Mouse (Mus musculus): ENCODE measurements around the gene Rasl12. TPM values are rescaled to one million over a fixed set of nuclear protein-coding genes. Genes with fewer than 3 reads are reported as not detected.

The Rasl12 gene
- polyA plus RNA-seq, 1 experiment from 2014 or later: 8.7 TPM

DNA sequence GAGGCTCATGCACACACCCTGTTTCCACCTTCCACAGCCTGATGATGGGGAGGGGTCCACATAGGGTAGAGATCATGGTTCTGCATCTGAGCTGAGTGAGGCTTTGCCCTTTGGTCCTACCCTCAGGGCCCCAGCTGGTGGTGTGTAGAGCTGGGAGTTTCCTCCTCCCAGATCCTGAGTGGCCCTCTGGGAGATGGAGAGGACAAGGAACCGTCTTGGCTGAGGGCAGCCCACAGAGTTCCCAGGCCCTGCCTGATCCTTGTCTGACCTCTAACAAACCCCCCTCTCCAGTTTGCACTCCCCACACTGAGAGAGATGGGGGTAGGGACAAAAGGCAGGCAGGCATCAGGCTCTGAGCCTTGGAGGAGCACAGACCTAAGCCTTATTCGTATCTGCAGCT, 3.9 kb upstream of the Rasl12 start:
- no peak overlapping the region for H3K27ac ChIP-seq
- H3K4me2 ChIP-seq: no peak overlapping the region
- H3K4me1 ChIP-seq: peaks cover 20% of the 10 kb centered on the region
- no peaks in the 10 kb centered on the region for H3K36me3 ChIP-seq
- peaks cover 50% of the 10 kb centered on the region for H3K27me3 ChIP-seq
- no peaks in the 10 kb centered on the region; the same call in 1 of the 2 replicates for H3K9me3 ChIP-seq
- no peak overlapping the region for H3K9ac ChIP-seq
- 55% methylated on average over 2 of the region's 2 CpGs for WGBS
- no peak overlapping the region for H3K4me3 ChIP-seq
- ATAC-seq (ENCODE audit: insufficient number of reproducible peaks, insufficient read depth, low FRiP score, low TSS enrichment, low read depth): no peak

DNA sequence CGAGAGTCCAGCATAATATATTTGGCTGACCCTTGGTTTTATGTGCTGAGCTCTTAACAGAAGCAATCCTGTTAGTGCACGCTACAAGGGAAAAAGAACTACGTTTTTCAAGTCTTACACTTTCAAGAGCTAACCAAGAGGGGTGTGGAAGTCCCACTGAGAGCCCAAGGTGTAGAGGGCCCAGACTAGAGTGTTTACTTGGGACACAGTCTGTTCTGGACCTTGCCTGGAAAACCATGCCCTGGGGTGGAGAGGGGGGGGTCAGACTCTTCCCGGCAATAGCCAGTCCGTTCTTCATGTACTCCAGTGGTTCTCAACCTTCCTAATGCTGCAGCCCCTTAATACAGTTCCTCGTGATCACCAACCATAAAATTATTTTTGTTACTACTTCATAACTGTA, 1.6 kb downstream of the Rasl12 start:
- no peak for ATAC-seq (ENCODE audit: insufficient number of reproducible peaks, insufficient read depth, low FRiP score, low TSS enrichment, low read depth)
- Histone ChIP-seq H3K9ac (no peak overlapping the region), H3K4me3 (no peak overlapping the region), H3K4me1 (peaks cover 13% of the 10 kb centered on the region), H3K27ac (no peak overlapping the region), H3K36me3 (no peaks in the 10 kb centered on the region), H3K9me3 (no peaks in the 10 kb centered on the region), H3K4me2 (no peak overlapping the region), H3K27me3 (0 out of 2 replicates have a peak, but pooled peaks cover 6% of the 10 kb centered on the region)
- WGBS: 92% methylated on average over 6 of the region's 6 CpGs

DNA sequence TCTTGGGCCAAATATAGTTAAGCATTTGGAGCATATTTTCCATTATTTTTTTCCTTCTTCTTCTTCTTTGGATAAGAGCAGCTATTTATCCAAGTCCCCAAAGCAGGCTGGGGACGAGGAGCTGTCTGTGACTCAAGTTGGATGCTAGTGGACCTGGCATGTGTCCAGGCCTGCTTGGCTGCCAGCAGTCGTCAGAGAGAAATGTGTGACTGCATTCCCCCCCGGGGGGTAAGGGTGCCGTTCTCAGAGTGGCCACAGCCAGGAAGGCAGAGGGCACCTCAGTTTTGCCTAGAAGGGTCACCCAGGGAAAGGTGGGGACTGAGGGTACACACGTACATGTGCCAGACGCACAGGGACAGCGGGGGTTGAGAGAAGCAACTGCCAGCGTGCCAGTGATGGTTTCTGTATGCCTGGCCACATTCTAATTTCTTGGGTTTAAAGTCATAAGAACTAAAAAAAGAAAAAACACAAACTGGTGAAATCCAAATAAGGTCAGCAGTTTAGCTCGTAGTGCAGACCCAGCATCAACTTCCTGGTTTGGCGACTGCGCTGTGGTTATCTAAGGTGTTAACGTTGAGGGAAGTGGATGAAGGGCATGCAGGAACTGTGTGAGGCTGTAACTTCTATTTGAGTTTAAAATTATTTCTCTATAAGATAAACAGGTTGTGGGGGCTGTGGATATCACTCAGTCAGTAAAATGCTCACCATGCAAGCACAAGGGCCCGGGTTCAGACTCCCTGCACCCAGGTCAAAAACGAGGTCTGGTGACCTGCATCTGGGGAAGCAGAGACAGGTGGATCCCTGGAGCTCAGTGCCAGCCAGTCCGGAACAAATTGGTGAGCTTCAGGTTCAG, 6.3 kb downstream of the Rasl12 start:
- H3K9me3 ChIP-seq: no peaks in the 10 kb centered on the region
- no peak overlapping the region for H3K4me2 ChIP-seq
- no peak overlapping the region for H3K9ac ChIP-seq
- H3K27me3 ChIP-seq: no peaks in the 10 kb centered on the region
- no peak for ATAC-seq (ENCODE audit: insufficient number of reproducible peaks, insufficient read depth, low FRiP score, low TSS enrichment, low read depth)
- WGBS: 70% methylated on average over 15 of the region's 15 CpGs
- H3K27ac ChIP-seq: no peak overlapping the region
- no peaks in the 10 kb centered on the region for H3K36me3 ChIP-seq
- no peak overlapping the region for H3K4me3 ChIP-seq
- peaks cover 3% of the 10 kb centered on the region; the same call in 1 of the 2 replicates for H3K4me1 ChIP-seq

DNA sequence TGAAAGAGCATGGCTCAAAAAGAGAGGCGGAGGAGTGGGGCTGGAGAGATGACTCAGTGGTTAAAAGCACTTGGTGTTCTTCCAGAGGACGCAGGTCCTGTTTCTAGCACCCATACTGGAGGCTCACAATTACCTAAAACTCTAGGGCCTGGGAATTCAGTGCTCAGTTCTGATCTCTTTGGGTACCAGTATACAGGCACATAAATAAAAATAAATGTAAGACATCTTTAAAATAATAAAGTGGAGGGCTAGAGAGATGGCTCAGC, 6.8 kb downstream of the Rasl12 start:
- Histone ChIP-seq H3K27me3 (no peaks in the 10 kb centered on the region), H3K9me3 (no peaks in the 10 kb centered on the region), H3K4me3 (no peak overlapping the region), H3K4me1 (peaks cover 3% of the 10 kb centered on the region; the same call in 1 of the 2 replicates), H3K9ac (no peak overlapping the region), H3K36me3 (no peaks in the 10 kb centered on the region), H3K27ac (no peak overlapping the region), H3K4me2 (no peak overlapping the region)
- 80% methylated on average over 2 of the region's 2 CpGs for WGBS
- ATAC-seq (ENCODE audit: insufficient number of reproducible peaks, insufficient read depth, low FRiP score, low TSS enrichment, low read depth): no peak

DNA sequence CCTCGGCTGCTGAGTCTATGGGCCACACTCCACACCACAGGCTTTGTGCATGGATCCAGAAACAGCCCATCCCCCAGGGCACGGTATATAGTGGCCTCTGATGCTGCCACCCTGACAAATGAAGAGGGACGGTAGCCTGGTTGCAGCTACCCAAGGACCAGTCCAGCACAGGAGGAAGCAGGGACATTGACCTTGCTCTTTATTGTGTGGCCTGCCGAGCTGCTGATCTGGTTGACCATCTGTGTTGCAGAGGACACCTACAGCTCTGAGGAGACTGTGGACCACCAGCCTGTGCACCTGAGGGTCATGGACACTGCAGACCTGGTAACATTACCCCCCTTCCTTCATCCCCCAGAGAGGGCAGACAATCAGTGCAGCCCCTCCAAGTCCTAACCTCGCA, 9.0 kb downstream of the Rasl12 start:
- 77% methylated on average over 5 of the region's 5 CpGs for WGBS
- Histone ChIP-seq H3K4me2 (no peak overlapping the region), H3K9me3 (no peaks in the 10 kb centered on the region), H3K4me1 (peaks cover 3% of the 10 kb centered on the region; the same call in 1 of the 2 replicates), H3K27ac (no peak overlapping the region), H3K27me3 (no peaks in the 10 kb centered on the region), H3K4me3 (no peak overlapping the region), H3K9ac (no peak overlapping the region), H3K36me3 (0 out of 2 replicates have a peak, but pooled peaks cover 6% of the 10 kb centered on the region)
- no peak for ATAC-seq (ENCODE audit: insufficient number of reproducible peaks, insufficient read depth, low FRiP score, low TSS enrichment, low read depth)

- Histone ChIP-seq H3K9ac (no peak overlapping the region), H3K27ac (no peak overlapping the region), H3K4me3 (no peak overlapping the region), H3K4me1 (peaks cover 3% of the 10 kb centered on the region; the same call in 1 of the 2 replicates), H3K4me2 (no peak overlapping the region), H3K27me3 (no peaks in the 10 kb centered on the region), H3K36me3 (0 out of 2 replicates have a peak, but pooled peaks cover 6% of the 10 kb centered on the region), H3K9me3 (no peaks in the 10 kb centered on the region)
- ATAC-seq (ENCODE audit: insufficient number of reproducible peaks, insufficient read depth, low FRiP score, low TSS enrichment, low read depth): no peak
- 67% methylated on average over 3 of the region's 3 CpGs for WGBS
Measured at GRCm38 (mm10) chr9:65407861-65408260, 9.6 kb downstream of the Rasl12 start.

DNA sequence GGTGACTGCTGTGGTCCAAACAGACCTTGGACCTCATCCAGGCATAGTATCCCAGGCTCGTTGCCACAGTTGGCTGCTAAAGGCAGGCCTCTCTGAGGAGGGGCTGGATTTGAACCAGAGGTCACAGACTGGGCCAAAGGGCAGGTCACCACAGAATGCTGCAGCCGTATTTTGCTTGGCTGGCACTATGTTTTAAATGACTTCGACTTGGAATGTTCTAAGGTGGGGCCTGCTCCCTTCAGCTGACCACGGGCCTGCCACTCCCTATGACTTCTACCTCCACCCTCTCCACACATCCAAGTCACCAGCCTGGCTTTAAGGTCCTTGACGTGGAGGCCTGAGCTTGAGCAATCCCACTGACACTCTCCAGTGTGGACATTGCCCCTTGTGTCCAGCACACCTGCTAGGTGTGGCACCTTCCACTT, 10.6 kb downstream of the Rasl12 start:
- Histone ChIP-seq H3K4me1 (peaks cover 3% of the 10 kb centered on the region; the same call in 1 of the 2 replicates), H3K4me3 (no peak overlapping the region)
- no peak for ATAC-seq (ENCODE audit: insufficient number of reproducible peaks, insufficient read depth, low FRiP score, low TSS enrichment, low read depth)

DNA sequence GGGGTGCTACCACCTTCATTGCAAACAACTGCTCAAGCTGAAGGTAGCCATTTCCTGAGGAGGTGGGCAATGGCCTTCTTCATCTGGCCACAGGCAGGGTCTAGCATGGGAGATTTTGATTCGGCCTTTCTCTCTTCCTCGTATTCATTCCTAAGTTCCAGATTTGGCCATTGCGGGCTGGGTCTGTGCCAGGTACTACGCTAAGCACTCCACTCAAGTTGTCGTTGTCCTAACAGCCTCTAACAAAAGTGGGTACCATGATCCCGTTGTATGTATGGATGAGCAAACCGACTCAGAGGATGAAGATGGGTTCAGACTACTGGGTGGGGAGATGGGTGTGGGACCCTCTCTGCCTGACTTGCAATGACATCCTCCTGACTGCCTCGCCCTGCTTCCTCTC, 12.1 kb downstream of the Rasl12 start:
- ATAC-seq (ENCODE audit: insufficient number of reproducible peaks, insufficient read depth, low FRiP score, low TSS enrichment, low read depth): no peak
- H3K27me3 ChIP-seq: no peaks in the 10 kb centered on the region
- WGBS: 96% methylated on average over 8 of the region's 8 CpGs
- H3K36me3 ChIP-seq: 0 out of 2 replicates have a peak, but pooled peaks cover 6% of the 10 kb centered on the region
- H3K9ac ChIP-seq: no peak overlapping the region
- no peaks in the 10 kb centered on the region for H3K4me1 ChIP-seq
- H3K4me2 ChIP-seq: no peak overlapping the region
- H3K4me3 ChIP-seq: no peak overlapping the region
- H3K9me3 ChIP-seq: no peaks in the 10 kb centered on the region
- H3K27ac ChIP-seq: no peak overlapping the region

More for the DNA sequence above, 10.6 kb downstream of the Rasl12 start:
- Histone ChIP-seq H3K4me2 (no peak overlapping the region), H3K9ac (no peak overlapping the region), H3K27ac (no peak overlapping the region), H3K36me3 (0 out of 2 replicates have a peak, but pooled peaks cover 6% of the 10 kb centered on the region), H3K9me3 (no peaks in the 10 kb centered on the region), H3K27me3 (no peaks in the 10 kb centered on the region)
- WGBS: 55% methylated on average over 5 of the region's 5 CpGs

DNA sequence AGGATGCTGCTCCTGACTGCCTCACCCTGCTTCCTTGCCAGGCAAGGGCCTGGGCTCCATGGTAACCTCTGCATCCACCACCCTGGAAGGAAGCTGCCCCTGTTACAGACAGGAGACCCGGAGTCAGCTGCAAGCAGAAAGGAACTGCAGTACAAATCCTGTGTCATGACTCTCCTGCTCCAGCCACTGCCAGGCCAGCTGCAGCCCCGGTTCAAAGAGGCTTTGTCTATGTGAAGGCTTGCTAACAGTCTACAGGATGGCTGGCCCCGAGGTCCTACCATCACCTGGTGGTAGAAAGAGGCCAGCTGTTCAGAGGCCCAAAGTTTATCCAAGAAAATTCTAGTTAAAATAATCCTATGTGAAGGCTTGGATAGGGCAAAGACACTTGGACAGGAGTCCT, 13.0 kb downstream of the Rasl12 start:
- Histone ChIP-seq H3K4me3 (no peak overlapping the region), H3K36me3 (0 out of 2 replicates have a peak, but pooled peaks cover 6% of the 10 kb centered on the region), H3K27me3 (no peaks in the 10 kb centered on the region), H3K4me1 (no peaks in the 10 kb centered on the region), H3K4me2 (no peak overlapping the region), H3K27ac (no peak overlapping the region), H3K9me3 (no peaks in the 10 kb centered on the region), H3K9ac (no peak overlapping the region)
- ATAC-seq (ENCODE audit: insufficient number of reproducible peaks, insufficient read depth, low FRiP score, low TSS enrichment, low read depth): no peak
- WGBS: 63% methylated on average over 3 of the region's 3 CpGs

DNA sequence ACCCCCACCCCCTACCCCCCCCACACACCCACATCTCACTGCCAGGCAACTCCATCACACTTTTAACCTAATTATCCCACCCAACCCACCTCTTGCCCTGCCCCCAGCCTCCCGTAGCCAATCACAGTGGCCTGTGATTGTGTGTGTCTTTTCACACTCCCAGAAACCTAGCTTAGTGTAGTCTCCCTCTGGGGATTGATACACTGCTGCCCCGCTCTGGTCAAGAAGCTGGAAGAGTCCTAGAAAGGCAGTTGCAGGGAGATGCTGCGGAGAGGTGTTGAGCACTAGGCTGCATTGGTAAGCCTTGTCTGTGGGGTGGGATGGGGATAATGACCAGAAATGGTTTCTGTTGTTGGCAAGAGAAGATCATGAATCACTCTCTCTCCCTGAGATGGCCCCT, 19.4 kb downstream of the Rasl12 start:
- Histone ChIP-seq H3K27me3 (no peaks in the 10 kb centered on the region), H3K4me2 (no peak overlapping the region), H3K27ac (no peak overlapping the region), H3K9me3 (no peaks in the 10 kb centered on the region), H3K36me3 (no peaks in the 10 kb centered on the region), H3K9ac (no peak overlapping the region), H3K4me3 (no peak overlapping the region), H3K4me1 (no peaks in the 10 kb centered on the region)
- 53% methylated on average over 3 of the region's 3 CpGs for WGBS
- no peak for ATAC-seq (ENCODE audit: insufficient number of reproducible peaks, insufficient read depth, low FRiP score, low TSS enrichment, low read depth)

- Histone ChIP-seq H3K36me3 (no peaks in the 10 kb centered on the region), H3K27ac (no peak overlapping the region), H3K9ac (no peak overlapping the region), H3K27me3 (no peaks in the 10 kb centered on the region), H3K4me2 (no peak overlapping the region), H3K9me3 (no peaks in the 10 kb centered on the region), H3K4me1 (no peaks in the 10 kb centered on the region), H3K4me3 (no peak overlapping the region)
- 73% methylated on average over 3 of the region's 3 CpGs for WGBS
- no peak for ATAC-seq (ENCODE audit: insufficient number of reproducible peaks, insufficient read depth, low FRiP score, low TSS enrichment, low read depth)
Measured at GRCm38 (mm10) chr9:65419633-65420032, 21.3 kb downstream of the Rasl12 start.

DNA sequence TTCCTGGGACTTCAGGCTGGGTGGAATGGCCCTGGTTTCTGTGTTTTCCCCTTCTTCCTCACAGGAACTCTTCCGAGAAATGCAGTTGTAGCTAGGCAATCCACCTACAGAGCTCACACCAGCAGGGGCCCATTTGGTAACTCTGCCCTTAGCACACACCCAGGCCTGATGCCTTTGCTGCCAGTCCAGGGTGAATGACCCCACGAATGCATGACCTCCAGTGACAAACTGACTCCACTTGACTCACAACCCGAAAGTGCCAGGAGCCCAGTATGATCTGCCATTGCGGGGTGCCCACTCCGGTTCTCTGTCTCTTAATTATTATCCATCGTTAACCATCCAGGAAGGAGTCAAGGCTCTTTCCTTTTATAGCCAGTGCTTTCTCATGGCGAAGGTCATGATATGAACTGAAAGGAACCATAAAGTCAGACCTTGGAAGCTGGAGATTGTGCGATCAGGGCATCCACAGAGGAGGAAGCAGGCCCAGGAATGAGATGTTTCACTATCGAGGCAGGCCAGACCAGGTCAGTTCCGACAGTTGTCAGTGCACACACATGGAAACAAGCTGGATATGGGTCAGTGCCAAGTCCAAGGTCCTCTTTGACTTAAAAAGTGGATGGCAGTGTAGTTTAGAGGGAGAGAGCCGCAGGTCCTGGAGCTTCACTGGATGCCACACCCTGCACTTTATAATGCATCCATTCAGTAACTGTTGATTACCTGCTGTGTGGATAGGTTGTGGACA, 24.6 kb downstream of the Rasl12 start, which contains the start of gene Slc51b:
Slc51b (minus strand) TSS at position 196 of the 742 bp plus-strand sequence.
- Histone ChIP-seq H3K27me3 (no peaks in the 10 kb centered on the region), H3K9me3 (no peaks in the 10 kb centered on the region), H3K9ac (no peak within 1 kb of the TSS), H3K4me3 (no peak within 1 kb of the TSS), H3K27ac (no peak within 1 kb of the TSS), H3K36me3 (no peaks in the 10 kb centered on the region), H3K4me2 (no peak within 1 kb of the TSS), H3K4me1 (no peaks in the 10 kb centered on the region)
- 83% methylated on average over 11 of the region's 11 CpGs for WGBS
- no peak for ATAC-seq (ENCODE audit: insufficient number of reproducible peaks, insufficient read depth, low FRiP score, low TSS enrichment, low read depth)
